Mouse (Mus musculus) cortical plate, adult 2 months (tissue): ENCODE results near the gene Gnb5.

Source experiments
- CTCF ChIP-seq: fragments of 200-500 bp; IDR thresholded peaks from 2 replicates; pipeline ENCODE4 v1.5.1; 2011; ENCODE audit warnings: mild to moderate bottlenecking, control low read depth, low read length; ENCODE audit not compliant: insufficient read depth; ENCODE audit errors: extremely low read depth
- POLR2A ChIP-seq: fragments of 200-500 bp; IDR thresholded peaks from 2 replicates; pipeline ENCODE4 v1.6.1; 2011; ENCODE audit warnings: mild to moderate bottlenecking, low read length, control low read depth; ENCODE audit not compliant: insufficient read depth; ENCODE audit errors: extremely low read depth

GRCm38 (mm10) chr9:75318196-75318595 is 12.1 kb downstream of the Gnb5 start:
- no peak for TF ChIP-seq CTCF
- no peak for TF ChIP-seq POLR2A
